Mouse (Mus musculus) MEL (cell line): ENCODE results near the gene Atg9b.
A peak's percentile ranks its signal among the peaks of the same experiment; 100 is the strongest.

ENCODE experiments used
- EP300 ChIP-seq, 2 experiments: IDR thresholded peaks; 2 replicates each; pipeline ENCODE4 v1.6.1; 2011; ENCODE audit warnings: improper control_type of control experiment in 2 of 2, low read length in 2 of 2, low read depth in 1 of 2, mild to moderate bottlenecking in 1 of 2
- KAT2A ChIP-seq: conservative IDR thresholded peaks from 2 replicates; pipeline ENCODE4 v1.6.1; 2012; ENCODE audit warnings: low read depth, low read length, improper control_type of control experiment, inconsistent platforms
- MAFK ChIP-seq: IDR thresholded peaks from 2 replicates; pipeline ENCODE4 v1.6.1; 2011; ENCODE audit warnings: low read depth, mild to moderate bottlenecking, low read length, improper control_type of control experiment, borderline replicate concordance
- MAX ChIP-seq: IDR thresholded peaks from 2 replicates; pipeline ENCODE4 v1.6.1; 2011; ENCODE audit warnings: low read length, improper control_type of control experiment
- NELFE ChIP-seq: IDR thresholded peaks from 2 replicates; pipeline ENCODE4 v1.6.1; 2011; ENCODE audit warnings: low read depth, low read length, improper control_type of control experiment
- POLR2A ChIP-seq, 2 experiments: IDR thresholded peaks; 2 replicates each; pipeline ENCODE4 v1.6.1; 2011 to 2012; ENCODE audit warnings: low read length in 2 of 2, mild to moderate bottlenecking in 2 of 2, control low read depth in 1 of 2, improper control_type of control experiment in 1 of 2, low read depth in 1 of 2, moderate library complexity in 1 of 2; ENCODE audit not compliant: control insufficient read depth in 1 of 2, insufficient read depth in 1 of 2, poor library complexity in 1 of 2
- RAD21 ChIP-seq: IDR thresholded peaks from 2 replicates; pipeline ENCODE4 v1.6.1; 2011; ENCODE audit warnings: mild to moderate bottlenecking, low read depth, low read length, improper control_type of control experiment
- TAL1 ChIP-seq: IDR thresholded peaks from 2 replicates; pipeline ENCODE4 v1.6.1; 2012; ENCODE audit warnings: mild to moderate bottlenecking, inconsistent platforms, low read length, moderate library complexity, mixed read lengths
- UBTF ChIP-seq: IDR thresholded peaks from 2 replicates; pipeline ENCODE4 v1.6.1; 2012; ENCODE audit warnings: low read depth, mild to moderate bottlenecking, inconsistent platforms, low read length, improper control_type of control experiment, moderate library complexity, borderline replicate concordance; ENCODE audit not compliant: insufficient read depth

GRCm38 (mm10) chr5:24383026-24383859, 8.7 kb downstream of the Atg9b start:
- peak; percentile 35 to 85; a peak in 2 of 4 replicates for TF ChIP-seq POLR2A (IDR thresholded peaks at IDR 0.05; ENCODE audit: control insufficient read depth in 1 of 2, insufficient read depth in 1 of 2, low read depth in 1 of 2, low read length in 2 of 2, poor library complexity in 1 of 2)
- TF ChIP-seq MAX, result peak; percentile 85; the same call in 1 of the 2 replicates
- TF ChIP-seq EP300 (IDR thresholded peaks at IDR 0.05; ENCODE audit: low read depth in 1 of 2, low read length in 2 of 2), result peak; percentile 9 to 46; a peak in 3 of 4 replicates
- TF ChIP-seq TAL1, result 0 out of 2 replicates have a peak, but pooled peaks have one; percentile 16
- TF ChIP-seq UBTF, result no peak
- TF ChIP-seq RAD21, result no peak
- TF ChIP-seq KAT2A, result no peak; the same call in 1 of the 2 replicates
- TF ChIP-seq MAFK, result no peak
- peak; percentile 72 for TF ChIP-seq NELFE
